Mouse (Mus musculus) hindbrain, embryonic 10.5 days (tissue): ENCODE data around the gene Syt6. TPM values are rescaled to one million over a fixed set of nuclear protein-coding genes. Genes with fewer than 3 reads are reported as not detected.

Experiments used
- DNase-seq: peaks from one replicate; pipeline ENCODE4 v3.0.0-alpha.2; 2017; ENCODE audit warnings: low spot score
- H3K27ac ChIP-seq: fragments of 300-500 bp; sonication (generic); 2 replicates; pipeline ENCODE4 v1.5.1; 2016; ENCODE audit warnings: mild to moderate bottlenecking, moderate library complexity
- H3K27me3 ChIP-seq: fragments of 300-500 bp; sonication (generic); 2 replicates; pipeline ENCODE4 v1.6.1; 2016; ENCODE audit warnings: mild to moderate bottlenecking; ENCODE audit not compliant: poor library complexity, insufficient read depth, severe bottlenecking
- H3K36me3 ChIP-seq: fragments of 300-500 bp; sonication (generic); 2 replicates; pipeline ENCODE4 v1.6.1; 2016; ENCODE audit warnings: mild to moderate bottlenecking, moderate library complexity
- H3K4me1 ChIP-seq: fragments of 300-500 bp; sonication (generic); replicated peaks from 2 replicates; pipeline ENCODE4 v1.6.1; 2016; ENCODE audit warnings: mild to moderate bottlenecking
- H3K4me3 ChIP-seq: fragments of 300-500 bp; sonication (generic); 2 replicates; pipeline ENCODE4 v1.5.1; 2016; ENCODE audit warnings: mild to moderate bottlenecking, moderate library complexity
- H3K9me3 ChIP-seq: fragments of 300-500 bp; sonication (generic); 2 replicates; pipeline ENCODE4 v1.6.1; 2016; ENCODE audit warnings: mild to moderate bottlenecking, moderate library complexity
- WGBS: fragments of 180-500 bp; shearing (Covaris S2); methylation state at CpG from one replicate; pipeline ENCODE4 v1.1.7; 2016; 5-methylcytosine and 5-hydroxymethylcytosine counted together
- polyA plus RNA-seq: library from polyadenylated mRNA; unstranded; fragments of >200 nt; fragmentation: Nextera tagmentation; extraction: Ambion mirVana; gene quantifications from 2 replicates; pipeline ENCODE4 v1.2.1, GENCODE M21; 2016

Gene Syt6
- polyA plus RNA-seq, 1 experiment from 2014 or later, result 2.0 TPM

DNA sequence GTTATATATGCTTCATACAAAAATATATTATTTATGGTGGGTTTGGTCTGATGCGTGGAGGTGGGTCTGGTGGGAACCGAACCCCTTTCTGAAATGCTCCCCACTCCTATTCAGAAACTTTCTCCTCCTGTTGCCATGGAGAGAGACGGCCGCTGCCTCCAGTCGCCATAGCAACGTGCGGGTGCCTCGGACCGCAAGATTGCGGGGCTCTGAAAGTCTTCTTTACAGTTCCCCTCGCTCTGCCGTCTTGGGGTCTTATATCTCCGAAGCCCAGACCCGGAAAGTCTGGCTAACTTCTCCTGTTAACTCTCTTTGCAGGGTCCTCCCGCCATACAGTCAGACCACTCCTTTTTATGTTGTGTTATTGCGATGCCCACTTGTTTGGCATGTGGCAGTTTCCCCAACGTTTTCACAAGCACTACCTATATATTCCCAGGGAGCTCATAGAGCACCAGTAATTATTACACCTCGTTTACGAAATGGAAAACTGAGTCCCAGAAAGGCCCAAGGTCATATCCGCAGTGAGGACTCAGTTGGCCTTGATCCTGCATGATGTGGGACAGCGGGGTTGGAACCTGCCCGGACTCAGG lies 370 bp upstream of the Syt6 start:
- 5% methylated on average over 22 of the region's 22 CpGs for WGBS
- Histone ChIP-seq H3K36me3 (no peaks in the 10 kb centered on the region), H3K27ac (no peak overlapping the region), H3K9me3 (no peaks in the 10 kb centered on the region), H3K4me1 (peaks cover 39% of the 10 kb centered on the region), H3K4me3 (peak overlapping the region; percentile 70), H3K27me3 (peaks cover 82% of the 10 kb centered on the region)
- peak; percentile 40 for DNase-seq

DNA sequence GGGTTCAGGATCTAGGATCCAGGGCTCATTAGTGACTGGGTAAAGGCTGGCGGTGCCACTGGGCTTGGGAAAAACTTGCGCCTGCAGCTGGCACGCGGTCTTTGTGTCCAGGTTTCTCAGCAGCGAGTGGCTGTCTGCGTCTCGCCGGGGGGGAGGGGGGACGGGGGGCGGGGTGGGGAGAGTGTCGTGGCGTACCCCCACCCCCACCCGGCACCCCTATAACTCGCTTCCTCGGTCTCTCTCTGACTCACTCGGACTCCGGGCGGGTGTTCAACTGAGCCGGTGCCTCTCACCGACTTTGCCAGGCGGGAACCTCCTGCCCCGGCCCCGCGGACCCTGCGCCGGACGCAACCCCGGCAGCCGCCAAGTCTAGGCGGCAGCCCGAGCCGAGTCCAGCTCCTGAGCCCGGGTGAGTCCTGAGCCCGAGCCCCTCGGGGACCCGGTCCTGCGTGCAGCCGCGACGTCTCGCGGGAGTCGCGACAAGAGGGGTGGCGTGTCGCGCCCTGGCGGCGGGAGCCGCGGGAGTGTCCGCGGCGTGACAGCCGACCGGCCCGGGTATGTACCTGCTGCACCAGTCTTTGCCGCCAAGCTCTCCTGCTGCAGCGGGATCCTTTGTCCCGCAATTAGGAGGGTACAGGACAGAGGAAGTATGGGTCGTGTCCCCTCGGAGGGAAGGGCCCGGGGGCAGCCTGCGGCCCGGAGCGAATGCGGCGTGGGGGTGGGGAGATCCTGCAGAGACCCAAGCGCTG lies 1.0 kb downstream of the Syt6 start:
- under 1% methylated on average over 69 of the region's 69 CpGs for WGBS
- peak overlapping the region; percentile 70 for H3K4me3 ChIP-seq
- H3K9me3 ChIP-seq, result no peaks in the 10 kb centered on the region
- no peaks in the 10 kb centered on the region for H3K36me3 ChIP-seq
- peaks cover 43% of the 10 kb centered on the region for H3K4me1 ChIP-seq
- peak overlapping the region; percentile 83 for H3K27ac ChIP-seq
- DNase-seq, result peak; percentile 64
- H3K27me3 ChIP-seq, result peaks cover 81% of the 10 kb centered on the region

DNA sequence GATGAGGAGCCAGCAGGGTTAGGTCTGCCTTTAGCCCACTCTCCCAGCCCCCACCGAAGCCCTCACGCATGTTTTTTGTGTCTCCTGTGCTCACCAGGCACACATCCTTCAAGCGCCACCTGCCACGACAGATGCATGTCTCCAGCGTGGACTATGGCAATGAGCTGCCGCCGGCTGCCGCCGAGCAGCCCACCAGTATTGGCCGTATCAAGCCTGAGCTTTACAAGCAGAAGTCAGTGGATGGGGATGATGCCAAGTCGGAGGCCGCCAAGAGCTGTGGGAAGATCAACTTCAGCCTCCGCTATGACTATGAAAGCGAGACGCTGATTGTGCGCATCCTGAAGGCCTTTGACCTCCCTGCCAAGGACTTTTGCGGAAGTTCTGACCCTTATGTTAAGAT lies 12.1 kb downstream of the Syt6 start:
- no peak overlapping the region for H3K27ac ChIP-seq
- 92% methylated on average over 17 of the region's 17 CpGs for WGBS
- no peak overlapping the region for H3K4me3 ChIP-seq
- H3K36me3 ChIP-seq, result 0 out of 2 replicates have a peak, but pooled peaks cover 2% of the 10 kb centered on the region
- H3K4me1 ChIP-seq, result peaks cover 2% of the 10 kb centered on the region; the same call in 1 of the 2 replicates
- DNase-seq, result no peak
- no peaks in the 10 kb centered on the region for H3K27me3 ChIP-seq
- H3K9me3 ChIP-seq, result no peaks in the 10 kb centered on the region

DNA sequence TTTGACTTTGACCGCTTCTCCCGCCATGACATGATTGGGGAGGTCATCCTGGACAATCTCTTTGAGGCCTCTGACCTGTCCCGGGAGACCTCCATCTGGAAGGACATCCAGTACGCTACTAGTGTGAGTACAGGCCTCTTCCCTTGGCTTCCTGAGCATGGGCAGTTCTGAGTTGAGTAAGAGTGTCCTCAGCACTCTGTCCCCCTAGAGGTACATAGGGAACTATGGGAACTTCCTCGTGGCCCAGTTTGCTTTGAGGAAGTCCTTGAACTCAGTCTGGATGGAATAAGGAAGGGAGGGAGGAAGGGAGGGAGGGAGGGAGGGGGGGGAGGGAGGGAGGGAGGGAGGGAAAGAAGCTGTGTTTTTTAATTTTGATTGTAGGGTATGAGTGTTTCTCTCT lies 12.6 kb downstream of the Syt6 start:
- DNase-seq, result no peak

DNA sequence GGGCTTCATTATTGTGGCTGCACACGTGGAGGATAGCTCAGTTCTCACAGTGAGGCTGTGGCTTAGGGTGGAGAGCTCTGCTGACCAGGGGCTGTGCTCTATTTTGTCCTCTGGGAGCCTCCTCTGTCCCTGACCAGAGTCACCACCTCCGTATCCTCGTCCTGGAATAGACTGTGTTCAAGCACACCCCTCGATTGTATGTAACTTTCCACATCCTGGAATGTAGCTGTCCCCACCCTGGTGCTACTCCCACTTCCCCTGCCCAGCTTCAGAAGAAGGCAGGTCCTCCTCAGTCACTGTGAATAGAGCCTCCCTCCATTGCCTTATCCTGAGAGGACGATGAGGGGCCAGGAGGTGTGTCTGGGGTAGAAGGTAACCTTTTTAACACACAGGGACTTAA lies 14.6 kb downstream of the Syt6 start:
- Histone ChIP-seq H3K27ac (no peak overlapping the region), H3K9me3 (no peaks in the 10 kb centered on the region), H3K27me3 (no peaks in the 10 kb centered on the region), H3K4me3 (no peak overlapping the region), H3K36me3 (0 out of 2 replicates have a peak, but pooled peaks cover 2% of the 10 kb centered on the region), H3K4me1 (no peaks in the 10 kb centered on the region)
- DNase-seq, result no peak
- 78% methylated on average over 5 of the region's 5 CpGs for whole genome bisulfite sequencing

More for the DNA sequence above, 12.6 kb downstream of the Syt6 start:
- Histone ChIP-seq H3K27me3 (no peaks in the 10 kb centered on the region), H3K9me3 (no peaks in the 10 kb centered on the region), H3K36me3 (0 out of 2 replicates have a peak, but pooled peaks cover 2% of the 10 kb centered on the region), H3K4me1 (no peaks in the 10 kb centered on the region), H3K4me3 (no peak overlapping the region), H3K27ac (no peak overlapping the region)
- 88% methylated on average over 5 of the region's 5 CpGs for WGBS

DNA sequence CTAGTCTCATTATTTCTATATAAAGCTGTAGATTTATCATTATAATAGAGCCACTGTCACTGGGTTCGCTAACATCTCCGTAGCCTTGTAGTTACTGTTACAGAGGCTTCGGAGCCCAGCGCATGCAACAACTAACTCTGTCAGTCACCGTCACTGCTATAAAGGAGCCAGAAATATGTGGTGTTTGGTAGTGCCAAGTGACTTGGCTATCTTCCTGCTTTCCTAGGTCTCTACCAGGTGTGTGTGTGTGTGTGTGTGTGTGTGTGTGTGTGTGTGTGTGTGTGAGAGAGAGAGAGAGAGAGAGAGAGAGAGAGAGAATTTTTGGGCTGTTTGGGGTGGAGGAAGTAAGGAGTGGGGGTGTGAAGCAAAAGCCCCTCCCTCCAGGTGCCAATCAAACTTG lies 17.6 kb downstream of the Syt6 start:
- DNase-seq, result no peak
- Histone ChIP-seq H3K9me3 (no peaks in the 10 kb centered on the region), H3K4me1 (peaks cover 11% of the 10 kb centered on the region), H3K27ac (no peak overlapping the region), H3K27me3 (no peaks in the 10 kb centered on the region), H3K36me3 (no peaks in the 10 kb centered on the region), H3K4me3 (no peak overlapping the region)
- 95% methylated on average over 5 of the region's 5 CpGs for WGBS

DNA sequence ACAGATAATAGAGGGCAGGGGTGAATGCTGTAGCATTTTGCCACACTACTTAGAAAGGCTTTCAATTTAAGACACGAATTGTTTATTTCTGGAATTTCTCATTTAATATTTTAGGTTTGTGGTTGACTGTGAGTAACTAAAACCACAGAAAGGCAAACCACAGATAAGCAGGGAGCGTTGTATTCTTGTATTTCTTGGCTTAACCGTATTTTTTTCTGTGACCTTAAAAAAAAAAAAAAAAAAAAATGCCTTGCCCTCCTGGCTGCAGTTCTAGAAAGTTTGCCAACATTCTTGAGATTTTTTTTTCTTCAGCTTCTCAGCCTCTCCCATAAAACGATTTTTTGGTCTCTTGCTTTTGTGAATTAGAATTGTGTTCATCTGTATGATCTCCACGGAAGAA lies 18.6 kb downstream of the Syt6 start:
- H3K36me3 ChIP-seq, result no peaks in the 10 kb centered on the region
- H3K4me3 ChIP-seq, result no peak overlapping the region
- H3K27me3 ChIP-seq, result no peaks in the 10 kb centered on the region
- no peak overlapping the region for H3K27ac ChIP-seq
- H3K4me1 ChIP-seq, result peaks cover 15% of the 10 kb centered on the region
- H3K9me3 ChIP-seq, result no peaks in the 10 kb centered on the region
- DNase-seq, result no peak
- 86% methylated on average over 5 of the region's 5 CpGs for WGBS

DNA sequence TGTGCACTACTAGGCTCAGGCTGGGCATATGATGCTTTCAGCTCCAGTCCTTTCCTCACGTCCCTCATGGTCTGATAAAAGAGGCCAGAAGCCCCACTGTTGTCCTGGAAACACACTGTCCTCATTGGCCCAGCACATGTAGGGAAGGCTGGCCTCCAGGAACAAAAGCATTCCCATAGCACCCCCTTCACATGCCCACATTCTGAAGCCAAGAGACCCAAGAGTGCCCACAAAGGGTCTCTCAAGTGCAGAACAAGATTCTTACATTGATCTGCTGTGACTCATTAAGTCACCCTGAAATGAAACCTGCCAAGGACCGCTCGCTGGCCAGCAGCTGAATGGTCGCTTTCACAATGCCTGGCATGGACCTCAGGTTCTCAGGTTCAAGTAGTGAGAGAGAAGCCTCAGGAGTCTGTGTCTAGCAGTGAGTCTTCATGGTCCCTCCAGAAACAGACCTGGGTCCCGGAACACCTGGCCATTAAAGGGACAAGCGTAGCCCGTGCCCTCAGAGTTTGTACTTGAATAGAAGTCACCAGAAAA lies 20.3 kb downstream of the Syt6 start:
- WGBS, result 82% methylated on average over 7 of the region's 7 CpGs
- Histone ChIP-seq H3K4me3 (no peak overlapping the region), H3K27me3 (peaks cover 1% of the 10 kb centered on the region; the same call in 1 of the 2 replicates), H3K27ac (no peak overlapping the region), H3K4me1 (peaks cover 22% of the 10 kb centered on the region), H3K9me3 (no peaks in the 10 kb centered on the region), H3K36me3 (no peaks in the 10 kb centered on the region)
- no peak for DNase-seq

DNA sequence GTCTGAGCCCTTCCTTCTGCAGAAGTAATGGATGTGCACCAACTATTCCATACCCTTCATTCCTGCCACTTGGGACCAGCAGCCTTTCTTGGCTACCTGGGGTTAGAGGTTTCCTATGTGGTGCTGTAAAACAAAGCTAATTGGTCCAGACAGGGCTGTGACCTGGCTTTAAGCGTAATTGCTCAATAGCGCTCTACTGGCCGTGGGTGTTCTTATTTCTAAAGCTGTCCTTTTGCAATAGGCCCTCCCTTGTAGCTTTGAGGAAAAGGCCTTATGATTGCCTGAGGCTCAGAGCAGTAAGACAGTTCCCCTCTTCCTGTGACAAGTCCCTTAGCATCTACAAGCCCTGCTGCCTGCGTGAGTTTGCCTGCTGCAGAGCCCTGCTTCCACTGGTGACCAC lies 22.6 kb downstream of the Syt6 start:
- Histone ChIP-seq H3K27me3 (peaks cover 4% of the 10 kb centered on the region; the same call in 1 of the 2 replicates), H3K36me3 (no peaks in the 10 kb centered on the region), H3K27ac (no peak overlapping the region), H3K4me1 (peaks cover 28% of the 10 kb centered on the region), H3K4me3 (no peak overlapping the region), H3K9me3 (no peaks in the 10 kb centered on the region)
- no peak for DNase-seq
- WGBS, result 79% methylated on average over 4 of the region's 4 CpGs

DNA sequence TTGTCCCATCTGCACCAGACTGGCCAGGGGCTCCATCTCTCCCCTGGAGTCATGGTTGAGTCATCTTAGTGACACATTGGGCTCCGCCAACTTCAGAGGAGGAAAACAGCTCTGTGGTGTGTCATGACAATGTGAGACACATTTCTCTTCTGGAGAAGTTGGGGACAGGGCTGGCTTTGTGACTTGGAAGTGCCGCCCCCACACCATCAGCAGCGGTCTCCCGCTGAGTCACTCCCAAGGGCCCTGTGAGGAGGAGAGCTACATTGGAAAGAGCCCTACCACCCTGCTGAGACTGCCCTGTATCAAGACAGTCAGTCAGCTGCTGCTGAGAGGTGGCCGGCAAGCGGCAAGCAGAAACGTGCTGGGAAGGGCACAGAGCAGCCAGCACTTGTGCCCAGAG lies 26.0 kb downstream of the Syt6 start:
- Histone ChIP-seq H3K4me1 (peaks cover 22% of the 10 kb centered on the region; the same call in 1 of the 2 replicates), H3K27me3 (peaks cover 4% of the 10 kb centered on the region; the same call in 1 of the 2 replicates), H3K27ac (0 out of 2 replicates have a peak overlapping the region, but pooled peaks have one; percentile 9), H3K4me3 (no peak overlapping the region), H3K36me3 (no peaks in the 10 kb centered on the region), H3K9me3 (no peaks in the 10 kb centered on the region)
- DNase-seq, result no peak
- WGBS, result 41% methylated on average over 7 of the region's 7 CpGs

DNA sequence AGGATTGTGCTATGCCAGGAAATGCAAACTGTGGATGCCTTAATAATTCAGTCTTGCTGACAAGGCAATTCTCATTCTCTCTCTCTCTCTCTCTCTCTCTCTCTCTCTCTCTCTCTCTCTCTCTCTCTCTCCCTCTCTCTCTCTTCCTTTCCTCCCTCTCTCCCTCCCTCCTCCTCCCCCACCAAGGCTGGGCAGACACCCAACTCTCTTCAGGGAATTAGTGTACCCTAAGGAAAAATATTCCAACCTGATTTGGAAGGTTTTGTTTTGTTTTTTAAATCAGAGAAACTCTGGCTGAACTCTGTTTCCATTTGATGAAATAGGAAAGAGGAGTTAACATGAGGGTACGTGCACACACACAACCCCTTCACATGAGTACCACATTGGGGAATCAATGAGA lies 26.5 kb downstream of the Syt6 start:
- no peaks in the 10 kb centered on the region for H3K36me3 ChIP-seq
- 70% methylated on average over 1 of the region's 1 CpGs for WGBS
- H3K9me3 ChIP-seq, result no peaks in the 10 kb centered on the region
- DNase-seq, result no peak
- peaks cover 22% of the 10 kb centered on the region; the same call in 1 of the 2 replicates for H3K4me1 ChIP-seq
- H3K4me3 ChIP-seq, result no peak overlapping the region
- 0 out of 2 replicates have a peak overlapping the region, but pooled peaks have one; percentile 9 for H3K27ac ChIP-seq
- peaks cover 4% of the 10 kb centered on the region; the same call in 1 of the 2 replicates for H3K27me3 ChIP-seq

DNA sequence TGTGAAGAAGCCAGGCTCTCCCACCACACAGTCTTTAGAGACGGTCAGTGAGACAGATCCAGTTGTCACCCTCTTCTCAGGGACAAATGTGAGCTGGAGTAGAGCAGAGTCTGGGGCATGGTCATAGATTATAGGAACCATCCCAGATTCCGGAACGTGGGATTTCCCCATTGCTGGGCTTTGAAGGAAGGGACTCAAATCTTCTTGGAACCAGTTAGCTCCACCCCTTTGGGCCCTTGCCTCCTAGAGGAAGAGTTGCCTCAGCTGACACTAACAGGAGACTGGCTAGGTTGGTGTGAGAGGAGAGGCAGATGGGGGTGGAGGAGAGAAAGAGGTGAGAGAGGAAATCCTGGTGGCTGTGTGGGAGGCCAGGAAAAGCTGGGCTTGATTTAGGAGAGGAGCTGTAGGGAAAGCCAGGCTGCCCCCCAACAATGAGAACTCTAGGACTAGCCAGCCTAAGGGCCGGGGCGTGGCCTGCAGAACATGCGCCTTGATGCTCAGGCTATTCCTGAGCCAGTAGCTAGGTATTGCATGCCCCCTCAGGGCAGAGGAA lies 31.1 kb downstream of the Syt6 start:
- 85% methylated on average over 6 of the region's 6 CpGs for WGBS
- Histone ChIP-seq H3K4me1 (peaks cover 2% of the 10 kb centered on the region; the same call in 1 of the 2 replicates), H3K4me3 (no peak overlapping the region)

More for the DNA sequence above, 31.1 kb downstream of the Syt6 start:
- H3K9me3 ChIP-seq, result no peaks in the 10 kb centered on the region
- DNase-seq, result no peak
- no peaks in the 10 kb centered on the region for H3K36me3 ChIP-seq
- H3K27ac ChIP-seq, result no peak overlapping the region
- no peaks in the 10 kb centered on the region for H3K27me3 ChIP-seq
